Mouse (Mus musculus) neural tube, embryonic 10.5 days (tissue): ENCODE measurements around the gene A730071L15Rik.

Source experiments
- DNase-seq: peaks from one replicate; pipeline ENCODE4 v3.0.0-alpha.2; 2017; ENCODE audit warnings: low spot score; ENCODE audit errors: extremely low spot score

Gene A730071L15Rik

GRCm38 (mm10) chr11:6180811-6181399 lies 18.9 kb upstream of the A730071L15Rik start:
- no peak for DNase-seq

DNA sequence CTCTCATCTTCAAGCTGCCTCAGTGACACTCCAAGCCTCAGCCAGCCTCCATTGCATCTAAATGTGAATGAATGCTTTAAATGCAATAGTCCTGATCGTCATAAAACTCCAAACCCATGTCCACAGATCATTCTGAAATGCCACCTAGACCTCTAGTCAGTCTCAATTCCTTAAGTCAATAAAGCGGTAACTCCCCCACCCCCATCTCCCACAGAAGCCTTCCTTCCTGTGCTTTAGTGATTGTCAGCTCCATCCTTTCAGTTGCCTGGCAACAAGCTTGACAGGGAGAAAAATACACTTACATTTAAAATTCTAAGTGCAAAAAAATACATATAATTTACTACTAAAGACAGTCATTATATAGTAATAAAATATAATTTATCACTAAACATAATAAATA lies 16.6 kb upstream of the A730071L15Rik start:
- DNase-seq, result no peak

GRCm38 (mm10) chr11:6184202-6184935 lies 15.5 kb upstream of the A730071L15Rik start:
- no peak for DNase-seq

DNA sequence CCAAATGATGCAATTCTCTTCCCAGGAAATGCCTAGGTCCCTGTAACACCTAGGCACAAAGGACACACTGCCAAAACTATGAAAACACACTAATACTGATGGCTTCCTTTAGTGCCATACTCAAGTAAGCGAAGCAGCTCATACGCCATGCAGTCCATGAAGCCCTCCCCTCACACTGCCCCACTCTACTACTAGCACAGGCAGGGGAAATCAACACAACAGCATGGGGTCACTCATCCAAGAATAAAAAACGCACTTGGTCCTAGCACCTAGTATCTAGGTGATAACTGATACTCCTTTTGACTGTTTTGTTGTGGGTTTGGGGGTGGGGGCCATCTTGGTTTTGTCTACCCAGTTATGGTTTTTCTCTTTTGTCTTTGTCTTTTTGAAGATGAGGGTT lies 12.4 kb upstream of the A730071L15Rik start:
- no peak for DNase-seq

- peak; percentile 79 for DNase-seq
Observed at GRCm38 (mm10) chr11:6187878-6188277, 12.0 kb upstream of the A730071L15Rik start.

DNA sequence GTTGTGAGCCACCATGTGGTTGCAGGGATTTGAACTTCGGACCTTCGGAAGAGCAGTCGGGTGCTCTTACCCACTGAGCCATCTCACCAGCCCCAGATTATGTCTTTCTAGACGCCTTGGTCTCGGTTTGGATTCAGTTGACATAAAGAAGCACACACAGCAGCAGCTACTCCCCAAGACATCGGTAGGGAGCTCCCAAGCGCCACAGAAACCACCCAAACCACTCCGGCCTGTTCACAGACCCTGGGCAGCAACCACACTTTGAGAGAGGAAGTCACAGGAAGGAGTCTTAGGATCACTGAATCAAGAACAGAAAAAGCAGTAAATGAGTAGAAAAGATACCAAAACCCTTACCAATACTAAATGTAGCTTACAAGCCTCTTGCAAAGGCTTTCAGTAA lies 3.0 kb upstream of the A730071L15Rik start:
- DNase-seq, result no peak

DNA sequence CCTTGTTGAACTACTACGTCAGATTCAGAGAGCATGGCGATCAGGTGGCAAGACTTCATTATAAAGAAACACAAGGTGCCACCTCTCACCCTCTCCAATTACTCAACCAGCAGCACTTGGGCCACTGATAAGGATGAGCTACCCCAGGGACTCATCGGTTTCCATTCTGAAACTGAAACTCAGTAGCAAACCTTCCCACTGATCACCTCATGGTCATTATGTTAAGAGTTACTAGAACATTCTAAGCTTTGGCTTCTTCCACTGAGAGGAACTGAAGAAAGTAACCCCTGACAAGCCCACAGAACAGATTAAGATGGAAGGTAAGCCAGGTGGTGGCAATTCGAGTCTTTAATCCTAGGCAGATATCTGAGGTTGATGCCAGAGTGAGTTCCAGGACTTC lies 1.4 kb upstream of the A730071L15Rik start:
- no peak for DNase-seq

- peak; percentile 91 for DNase-seq
Observed at GRCm38 (mm10) chr11:6200087-6200569, 299 bp downstream of the A730071L15Rik start, which contains the start of gene Nudcd3. Gene Nudcd3, minus strand, starts transcription at chr11:6200415.

DNA sequence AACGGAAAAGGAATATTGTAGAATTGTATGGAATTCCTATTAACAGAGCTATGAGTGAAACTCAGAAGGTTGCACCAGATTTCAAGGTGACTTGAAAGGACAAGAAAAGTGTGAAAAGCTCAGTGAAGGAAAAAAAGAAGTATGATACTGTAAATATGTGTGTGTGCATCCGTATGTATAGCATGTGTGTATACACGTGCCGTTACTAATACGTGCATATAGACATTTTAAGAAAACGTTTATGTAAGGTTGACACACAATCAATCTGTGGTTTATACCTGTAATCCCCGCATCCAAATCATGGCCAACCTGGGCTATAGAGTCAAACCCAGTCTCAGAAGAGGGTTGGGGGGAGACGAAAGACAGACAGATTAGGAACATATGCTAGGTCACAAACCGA lies 741 bp downstream of the A730071L15Rik start:
- no peak for DNase-seq

GRCm38 (mm10) chr11:6207090-6207489 lies 7.3 kb downstream of the A730071L15Rik start:
- no peak for DNase-seq

DNA sequence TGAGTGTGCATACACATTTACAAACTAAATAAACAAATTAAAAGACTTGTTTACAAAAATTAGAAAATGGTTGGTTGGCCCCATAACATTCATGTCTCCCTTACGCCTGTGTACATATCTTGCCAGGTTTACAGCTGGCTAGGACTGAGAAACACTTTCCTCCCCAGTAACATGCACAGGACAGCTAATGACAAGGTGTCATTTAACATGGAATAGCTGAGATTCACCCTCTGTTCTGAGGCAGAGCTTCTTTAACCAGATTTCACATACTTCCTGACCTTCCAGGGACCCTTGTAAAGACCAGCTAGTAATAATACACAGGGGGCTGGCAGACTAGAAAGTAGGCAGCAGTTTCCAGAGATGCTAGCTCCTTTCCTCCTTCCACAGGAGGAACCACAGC lies 8.3 kb downstream of the A730071L15Rik start:
- DNase-seq, result no peak

DNA sequence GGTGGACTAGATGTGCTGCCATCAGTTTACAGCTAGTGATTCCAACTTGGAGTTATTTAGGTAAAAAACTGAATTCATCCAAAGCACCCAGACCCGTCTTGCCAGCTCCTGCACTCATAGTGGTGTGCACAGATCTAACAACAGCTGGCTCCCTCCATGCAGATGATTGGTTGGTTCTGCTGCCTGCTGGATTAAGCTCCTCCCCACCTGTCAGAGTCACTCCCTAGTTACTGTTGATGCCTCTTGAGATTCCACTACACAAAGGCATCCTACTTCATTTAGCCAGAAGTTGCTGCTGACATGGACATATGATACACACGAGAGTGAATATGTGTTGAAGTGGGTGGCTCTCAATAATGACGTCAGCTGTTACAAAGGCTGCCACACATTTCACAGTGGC lies 17.0 kb downstream of the A730071L15Rik start:
- DNase-seq, result no peak

- no peak for DNase-seq
Observed at GRCm38 (mm10) chr11:6218189-6218896, 18.5 kb downstream of the A730071L15Rik start.

GRCm38 (mm10) chr11:6219967-6220366 lies 20.1 kb downstream of the A730071L15Rik start:
- DNase-seq, result no peak

GRCm38 (mm10) chr11:6222187-6222586 lies 22.4 kb downstream of the A730071L15Rik start:
- no peak for DNase-seq

DNA sequence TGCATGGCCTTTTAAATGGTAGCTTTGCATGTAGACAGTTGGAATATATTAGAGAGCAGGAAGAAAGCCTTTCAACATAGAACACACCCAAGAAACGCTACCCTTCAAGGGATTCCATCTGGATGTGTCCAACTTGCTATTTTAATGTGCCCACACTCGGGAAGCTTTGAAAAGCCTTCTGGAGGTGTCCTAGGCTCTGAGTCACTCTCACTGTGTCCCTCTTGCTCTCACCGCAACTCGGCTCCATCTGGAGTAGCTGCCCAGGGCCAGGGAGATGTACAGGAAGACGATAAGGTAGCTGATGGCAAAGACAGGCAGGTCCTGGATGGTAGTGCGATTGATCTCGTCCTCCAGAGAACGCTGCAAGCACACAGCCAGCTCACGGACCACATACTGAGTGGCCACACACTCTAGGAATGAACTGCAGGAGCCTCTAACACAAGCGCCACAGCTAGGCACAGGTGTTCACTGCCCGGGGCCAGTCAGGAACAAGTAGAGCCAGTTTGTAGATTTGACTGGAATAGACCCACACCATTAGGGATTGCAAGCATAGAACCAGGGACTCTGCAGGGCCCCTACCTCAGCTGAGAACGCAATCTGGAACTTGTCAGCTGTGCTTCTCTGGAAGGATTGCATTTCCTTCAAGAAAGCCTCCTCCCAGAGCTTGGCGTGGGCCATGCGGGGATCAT lies 24.9 kb downstream of the A730071L15Rik start:
- DNase-seq, result no peak

- no peak for DNase-seq
Observed at GRCm38 (mm10) chr11:6230012-6230411, 30.2 kb downstream of the A730071L15Rik start, which contains the start of gene Npc1l1. Gene Npc1l1, minus strand, starts transcription at chr11:6230143.

- DNase-seq, result no peak
Observed at GRCm38 (mm10) chr11:6233025-6233424, 33.2 kb downstream of the A730071L15Rik start.

GRCm38 (mm10) chr11:6244707-6245106 lies 44.9 kb downstream of the A730071L15Rik start:
- DNase-seq, result no peak
